Mouse (Mus musculus) right cerebral cortex, postnatal 25 days (tissue): ENCODE measurements around the gene Asns.
"Not testable (repeated sequence)": the region's sequence is repeated elsewhere in the genome, so short reads cannot be mapped to it uniquely, and the experiment has no call there.

Source experiments
- DNase-seq: peaks from one replicate; pipeline ENCODE4 v3.0.0; 2022

Asns gene

DNA sequence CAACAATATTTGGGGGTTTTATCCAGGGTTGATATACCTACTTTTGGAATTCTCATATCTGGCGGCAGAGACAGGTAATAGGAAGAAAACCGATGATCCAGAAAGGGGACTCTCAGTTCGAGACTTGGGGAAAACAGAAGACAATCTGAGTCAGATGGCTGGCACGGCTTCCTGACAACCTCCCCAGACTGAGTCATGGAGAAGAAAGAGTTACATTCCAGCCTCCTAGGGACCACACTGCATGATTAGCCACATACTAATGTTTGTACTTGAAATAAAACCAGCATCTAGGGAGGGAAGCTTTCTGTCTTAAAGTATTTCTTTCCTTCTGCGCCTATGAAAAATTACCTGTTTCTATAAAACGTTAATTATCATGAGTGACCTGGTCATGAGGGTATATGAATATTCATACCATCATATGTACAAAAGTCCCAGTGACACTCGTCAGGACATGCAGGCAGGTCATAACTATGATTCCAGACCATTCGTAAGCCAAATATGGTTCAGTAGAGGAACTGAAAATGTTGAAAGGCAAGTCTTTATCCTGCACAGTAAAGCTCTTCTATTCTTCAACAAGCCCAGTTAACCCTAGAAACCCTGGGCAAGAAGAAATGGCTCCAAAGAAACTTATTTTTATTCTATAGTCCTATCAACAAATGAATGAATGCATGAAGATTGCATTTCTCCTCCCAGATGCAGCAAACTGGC is 16.7 kb downstream of the Asns start:
- DNase-seq: no peak

- DNase-seq: no peak
Measured at GRCm38 (mm10) chr6:7672438-7673253, 20.4 kb downstream of the Asns start.

DNA sequence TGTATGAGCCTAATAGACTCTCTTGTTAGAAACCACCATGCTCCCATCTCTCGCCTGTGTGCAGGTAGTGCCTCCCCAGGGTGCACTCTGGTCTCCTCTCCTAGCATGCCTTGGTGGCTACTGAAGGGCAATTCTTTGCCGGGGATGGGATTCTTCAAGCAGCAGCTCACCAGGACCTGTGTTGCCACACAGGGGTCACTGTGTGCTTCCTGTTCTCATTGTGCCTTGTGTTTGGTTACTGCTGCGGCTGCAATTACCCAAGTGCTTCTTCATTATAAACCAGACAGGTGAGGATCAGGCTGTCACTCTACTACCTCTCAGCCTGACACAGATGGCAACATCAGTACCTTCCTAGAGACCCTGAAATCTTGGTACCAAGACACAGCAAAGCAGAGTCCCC is 21.6 kb downstream of the Asns start:
- DNase-seq: no peak

- no peak for DNase-seq
Measured at GRCm38 (mm10) chr6:7670588-7670987, 22.5 kb downstream of the Asns start.

GRCm38 (mm10) chr6:7669721-7670120 is 23.3 kb downstream of the Asns start:
- DNase-seq: no peak

DNA sequence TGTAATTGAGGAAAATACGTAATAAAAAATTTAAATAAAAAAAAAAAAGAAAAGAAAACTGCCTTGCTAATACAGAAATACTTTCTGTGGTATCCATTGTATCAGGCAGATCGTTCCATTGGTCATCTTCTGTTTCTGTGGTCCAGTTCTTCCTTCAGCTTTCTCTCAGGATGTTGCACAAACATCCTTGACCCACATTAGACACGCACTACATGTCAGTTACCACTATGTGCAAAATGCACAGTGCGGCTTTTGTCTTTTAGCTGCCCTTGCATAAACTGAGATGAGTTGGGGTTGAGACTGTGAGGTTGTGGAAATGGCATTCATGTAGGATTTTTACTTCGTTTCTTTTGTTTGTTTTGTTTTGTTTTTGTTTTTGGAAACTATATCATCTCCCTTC is 24.7 kb downstream of the Asns start:
- no peak for DNase-seq

GRCm38 (mm10) chr6:7665902-7666301 is 27.2 kb downstream of the Asns start:
- not testable (repeated sequence) for DNase-seq

- DNase-seq: no peak
Measured at GRCm38 (mm10) chr6:7661455-7661854, 31.6 kb downstream of the Asns start.

DNA sequence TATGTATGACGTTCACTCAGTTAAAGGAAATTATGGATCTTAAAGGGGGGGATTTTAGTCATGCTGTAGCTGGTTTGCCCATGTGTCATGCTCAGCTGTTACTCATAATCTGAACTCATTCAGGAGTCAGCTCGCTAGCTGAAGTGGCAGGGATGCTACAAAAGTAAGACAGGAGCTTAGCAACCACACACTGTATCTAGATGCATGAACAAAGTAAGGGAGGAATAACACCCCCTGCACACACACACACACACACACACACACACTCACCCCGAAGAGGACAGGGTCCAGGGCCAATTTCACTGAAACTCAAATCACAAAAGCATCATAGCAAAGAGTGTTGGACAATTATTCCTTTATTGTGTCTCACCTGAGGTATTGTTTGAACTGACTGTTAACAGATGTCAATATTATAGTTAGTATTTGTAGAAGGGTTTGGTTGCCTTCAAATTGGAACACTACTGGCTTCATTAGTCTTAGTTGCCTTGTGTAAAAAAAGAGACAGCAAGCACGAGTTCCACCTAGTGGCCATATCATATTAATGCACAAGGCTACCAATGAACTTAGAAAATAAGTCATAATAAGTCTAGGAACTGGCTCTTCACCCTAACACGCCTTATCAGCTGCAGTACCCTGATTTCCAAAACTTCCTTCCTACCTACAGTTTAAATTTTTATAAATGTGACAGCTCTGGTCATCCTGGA is 32.5 kb downstream of the Asns start:
- DNase-seq: no peak

- DNase-seq: no peak
Measured at GRCm38 (mm10) chr6:7656601-7657000, 36.5 kb downstream of the Asns start.

DNA sequence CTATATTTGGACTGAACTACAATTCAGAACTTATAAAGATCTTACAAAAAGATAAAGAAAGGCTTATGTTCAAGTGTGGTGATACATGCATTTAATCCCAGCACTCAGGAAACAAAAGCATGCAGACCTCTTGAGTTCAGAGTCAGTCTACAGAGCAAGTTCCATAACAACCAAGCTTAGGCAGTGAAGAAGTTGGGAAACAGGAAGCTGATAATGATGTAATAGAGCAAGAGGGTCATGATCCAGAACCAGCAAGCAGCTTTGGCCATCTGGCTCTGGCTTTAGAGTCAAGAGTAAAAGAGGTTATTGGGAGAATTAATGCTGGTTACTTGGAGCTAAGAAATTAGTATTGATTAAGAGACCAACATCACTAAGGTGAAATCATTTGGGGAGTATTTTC is 44.6 kb downstream of the Asns start:
- DNase-seq: no peak
